Mouse (Mus musculus) lung, adult 2 months (tissue): ENCODE data around the gene Eif4g3.

Experiments
- CTCF ChIP-seq: fragments of 200-500 bp; IDR thresholded peaks from 2 replicates; pipeline ENCODE4 v1.5.1; 2011; ENCODE audit warnings: mild to moderate bottlenecking, low read length, control low read depth; ENCODE audit not compliant: insufficient read depth
- POLR2A ChIP-seq: fragments of 200-500 bp; IDR thresholded peaks from 2 replicates; pipeline ENCODE4 v1.6.1; 2011; ENCODE audit warnings: low read depth, mild to moderate bottlenecking, control low read depth, low read length, borderline replicate concordance; ENCODE audit errors: extremely low read depth

- TF ChIP-seq CTCF = no peak
- TF ChIP-seq POLR2A = no peak
These were observed 140.5 kb downstream of the Eif4g3 start for GRCm38 (mm10) chr4:138133360-138133759.
